Mouse (Mus musculus) heart, postnatal 10 days (tissue): ENCODE data around the gene Syt13. TPM values are rescaled to one million over a fixed set of nuclear protein-coding genes. Genes with fewer than 3 reads are reported as not detected.

Source experiments
- DNase-seq, 2 experiments: peaks; one replicate each; pipeline ENCODE4 v3.0.0; 2021
- intact Hi-C: fragments of 180-260 bp; cut with DNase I; formaldehyde crosslinking; loops from one replicate; pipeline ENCODE4 v1.15.1; 2025
- total RNA-seq, 2 experiments: library from RNA; stranded (reverse); gene quantifications; 2 replicates each; pipeline ENCODE4 v1.2.3; 2021

The Syt13 gene
- under 1 TPM; 0.07 to 0.48 TPM for total RNA-seq

- intact Hi-C loops, result no loop called here
- peak; percentile 58 to 66 for DNase-seq
Measured at GRCm38 (mm10) chr2:92914933-92915553, at the start of gene Syt13. Gene Syt13, plus strand, starts transcription at chr2:92915098.

- intact Hi-C loops, result no loop called here
- DNase-seq, result no peak
Measured at GRCm38 (mm10) chr2:92866616-92867015, 48.3 kb upstream of the Syt13 start.

- DNase-seq, result no peak
- intact Hi-C loops, result no loop called here
Measured at GRCm38 (mm10) chr2:92870139-92870836, 44.6 kb upstream of the Syt13 start.

GRCm38 (mm10) chr2:92871093-92871686 is 43.7 kb upstream of the Syt13 start:
- no peak for DNase-seq
- intact Hi-C loops, result no loop called here

- no peak for DNase-seq
- intact Hi-C loops, result no loop called here
Measured at GRCm38 (mm10) chr2:92872652-92873051, 42.2 kb upstream of the Syt13 start.

GRCm38 (mm10) chr2:92874592-92874991 is 40.3 kb upstream of the Syt13 start:
- intact Hi-C loops, result no loop called here
- DNase-seq, result no peak

- no peak for DNase-seq
- intact Hi-C loops, result no loop called here
Measured at GRCm38 (mm10) chr2:92877488-92877887, 37.4 kb upstream of the Syt13 start.

GRCm38 (mm10) chr2:92883039-92883911 is 31.6 kb upstream of the Syt13 start:
- intact Hi-C loops, result loop anchor here (2.0 kb wide), 1 partner anchor 180 kb away; no protein-coding TSS in a partner anchor
- peak; percentile 66 to 72 for DNase-seq

- peak; percentile 15 to 17 for DNase-seq
- intact Hi-C loops, result loop anchor here (2.0 kb wide), 1 partner anchor 179 kb away; no protein-coding TSS in a partner anchor
Measured at GRCm38 (mm10) chr2:92883912-92884243, 31.0 kb upstream of the Syt13 start.

- intact Hi-C loops, result no loop called here
- no peak for DNase-seq
Measured at GRCm38 (mm10) chr2:92884976-92885375, 29.9 kb upstream of the Syt13 start.

- intact Hi-C loops, result no loop called here
- DNase-seq, result no peak
Measured at GRCm38 (mm10) chr2:92886862-92887261, 28.0 kb upstream of the Syt13 start.

- no peak for DNase-seq
- intact Hi-C loops, result no loop called here
Measured at GRCm38 (mm10) chr2:92892524-92892923, 22.4 kb upstream of the Syt13 start.

GRCm38 (mm10) chr2:92903650-92904049 is 11.2 kb upstream of the Syt13 start:
- intact Hi-C loops, result loop anchor here (1.0 to 10.0 kb wide), 4 partner anchors 51 to 511 kb away; no protein-coding TSS in a partner anchor
- no peak for DNase-seq

- intact Hi-C loops, result loop anchor here (1.0 to 10.0 kb wide), 4 partner anchors 50 to 510 kb away; no protein-coding TSS in a partner anchor
- peak; percentile 65 to 75 for DNase-seq
Measured at GRCm38 (mm10) chr2:92904307-92904859, 10.5 kb upstream of the Syt13 start.

- peak in 1 of 2 experiments; percentile 51 for DNase-seq
- intact Hi-C loops, result no loop called here
Measured at GRCm38 (mm10) chr2:92910371-92910770, 4.5 kb upstream of the Syt13 start.

- intact Hi-C loops, result loop anchor here (2.0 kb wide), 1 partner anchor 42 kb away; no protein-coding TSS in a partner anchor
- no peak for DNase-seq
Measured at GRCm38 (mm10) chr2:92912312-92912711, 2.6 kb upstream of the Syt13 start.

GRCm38 (mm10) chr2:92913295-92913694 is 1.6 kb upstream of the Syt13 start:
- intact Hi-C loops, result loop anchor here (2.0 kb wide), 1 partner anchor 42 kb away; no protein-coding TSS in a partner anchor
- no peak for DNase-seq

- intact Hi-C loops, result no loop called here
- DNase-seq, result no peak
Measured at GRCm38 (mm10) chr2:92915659-92916631, 1.0 kb downstream of the Syt13 start.
